Mouse (Mus musculus): ENCODE data around the gene Serpina6.
"Not testable (repeated sequence)": the region's sequence is repeated elsewhere in the genome, so short reads cannot be mapped to it uniquely, and the experiment has no call there.

Serpina6 gene

DNA sequence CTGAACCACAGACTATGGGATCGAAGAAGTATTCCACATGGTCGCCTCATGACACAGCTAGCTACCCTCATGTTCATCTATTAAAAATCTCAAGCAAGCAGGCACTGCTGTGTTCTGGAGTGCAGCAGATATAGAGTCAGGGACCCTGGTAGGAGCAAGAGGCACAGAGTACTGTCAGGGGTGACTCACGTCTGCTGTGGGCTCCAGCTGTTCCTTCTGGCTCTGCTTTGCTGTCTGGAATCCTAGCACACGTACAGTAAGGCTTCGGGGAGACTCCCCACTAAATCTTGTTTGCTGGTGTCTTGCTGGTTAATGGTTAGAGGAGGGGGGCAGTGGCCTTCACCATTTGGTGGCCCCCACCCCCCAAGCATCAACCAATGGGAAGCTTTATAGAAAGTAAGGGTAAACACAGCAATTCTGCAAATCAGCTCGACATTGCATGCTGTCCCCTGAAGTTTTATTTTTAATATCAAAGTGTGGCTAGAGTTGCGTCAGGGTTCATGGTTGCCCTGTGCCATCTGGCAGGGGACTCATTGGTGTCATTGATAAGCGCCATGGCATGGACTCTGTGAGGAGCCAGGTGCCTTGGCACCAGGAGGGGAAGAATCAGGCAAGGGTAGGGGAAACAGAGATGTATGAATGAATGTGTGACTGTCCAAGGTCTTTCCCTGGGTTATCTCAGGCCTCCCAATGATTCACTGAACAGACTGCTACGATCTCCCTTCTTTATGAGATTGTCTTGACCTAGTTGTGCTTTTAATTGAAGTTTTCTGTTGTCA lies at the start of gene Serpina6:
Gene Serpina6, minus strand, starts transcription at position 365 of the 779 bp plus-strand sequence.
- no peak for DNase-seq

DNA sequence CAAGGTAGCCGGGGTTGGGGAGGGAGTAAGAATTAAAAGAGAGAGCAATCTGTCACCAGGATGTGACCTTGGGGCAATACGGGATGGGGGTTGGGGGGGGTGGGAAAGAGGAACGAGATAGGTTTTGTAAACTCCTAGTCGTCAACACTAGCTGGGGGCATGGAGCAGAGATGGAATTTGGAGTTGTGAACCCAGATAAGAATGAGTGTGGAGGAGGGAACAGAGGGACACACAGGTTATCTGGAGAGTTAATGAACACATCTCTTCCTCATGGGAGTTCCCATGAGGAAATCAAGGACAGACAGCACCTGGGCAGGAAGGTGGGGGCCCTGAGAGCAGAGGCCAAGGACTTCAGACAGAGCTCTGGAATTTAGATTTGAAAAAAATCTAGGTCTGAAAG lies 49.1 kb upstream of the Serpina6 start:
- no peak for DNase-seq

DNA sequence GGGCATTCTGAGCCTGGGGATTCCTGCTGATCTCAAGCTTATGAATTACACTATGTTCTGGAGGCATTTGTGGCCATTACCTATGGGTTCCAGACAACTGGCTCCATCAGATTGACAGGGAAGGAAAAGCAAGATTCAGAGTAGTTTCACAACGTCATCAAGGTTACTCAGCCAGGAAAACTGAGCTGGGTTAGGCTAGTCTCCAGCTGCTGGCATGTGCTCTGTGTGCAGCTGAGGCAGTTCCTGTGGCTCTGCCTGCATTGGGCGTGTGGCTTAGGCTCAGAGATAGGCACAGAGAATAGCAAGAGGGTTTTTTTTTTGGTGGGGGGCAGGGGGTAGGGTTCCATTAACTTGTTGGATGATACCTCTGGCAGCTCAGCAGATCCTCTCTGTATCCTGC lies 48.5 kb upstream of the Serpina6 start:
- DNase-seq = no peak

DNA sequence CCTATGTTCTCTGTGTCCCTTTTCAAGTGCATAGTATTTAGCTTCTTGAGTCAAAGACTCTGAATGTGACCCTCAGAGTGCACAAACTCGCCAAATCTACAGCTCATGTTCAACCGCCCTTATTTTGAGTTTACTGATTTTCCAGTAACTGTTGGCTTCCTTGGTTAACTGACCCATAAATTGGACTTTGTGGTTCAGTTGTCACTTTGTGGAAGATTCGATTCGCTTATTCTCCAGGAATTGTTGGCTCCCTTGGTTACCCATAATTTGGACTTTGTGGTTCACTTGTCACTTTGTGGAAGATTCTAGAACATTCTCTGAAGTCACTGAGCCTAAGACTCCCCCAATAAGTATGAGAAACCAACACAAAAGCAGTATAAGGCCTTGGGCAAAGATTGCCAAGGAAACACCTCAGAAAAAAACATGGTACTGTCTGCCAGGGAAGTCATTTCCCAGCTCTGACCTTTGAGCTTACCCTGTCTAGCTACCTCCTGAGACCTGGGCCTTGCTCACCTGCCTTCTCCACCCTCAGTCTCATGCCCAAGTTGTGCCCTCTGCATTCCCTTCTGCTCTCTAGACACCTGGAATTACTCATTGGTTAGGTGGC lies 43.2 kb upstream of the Serpina6 start:
- no peak for DNase-seq

DNA sequence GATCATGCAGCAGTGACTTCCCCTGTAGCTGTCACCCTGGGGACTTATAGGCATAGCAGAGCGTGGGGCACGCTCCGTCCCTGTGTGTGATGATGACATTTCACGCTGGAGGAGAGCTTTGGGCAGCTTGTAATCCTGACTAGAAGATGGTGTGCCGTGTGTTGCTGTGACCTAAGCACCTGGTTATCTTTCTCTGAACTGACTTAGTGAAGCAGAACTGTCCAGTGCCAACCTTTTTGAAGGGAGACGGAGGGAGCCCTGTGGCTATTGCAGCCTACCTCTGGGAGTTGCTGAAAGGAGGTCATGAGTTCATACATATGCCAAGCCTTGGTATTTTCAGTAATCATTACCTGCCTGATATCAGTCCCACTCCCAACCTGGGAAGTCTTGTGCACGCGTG lies 38.4 kb upstream of the Serpina6 start, which contains the start of gene Serpina1f:
Gene Serpina1f, minus strand, starts transcription at position 101 of the 400 bp plus-strand sequence.
- no peak for DNase-seq

DNA sequence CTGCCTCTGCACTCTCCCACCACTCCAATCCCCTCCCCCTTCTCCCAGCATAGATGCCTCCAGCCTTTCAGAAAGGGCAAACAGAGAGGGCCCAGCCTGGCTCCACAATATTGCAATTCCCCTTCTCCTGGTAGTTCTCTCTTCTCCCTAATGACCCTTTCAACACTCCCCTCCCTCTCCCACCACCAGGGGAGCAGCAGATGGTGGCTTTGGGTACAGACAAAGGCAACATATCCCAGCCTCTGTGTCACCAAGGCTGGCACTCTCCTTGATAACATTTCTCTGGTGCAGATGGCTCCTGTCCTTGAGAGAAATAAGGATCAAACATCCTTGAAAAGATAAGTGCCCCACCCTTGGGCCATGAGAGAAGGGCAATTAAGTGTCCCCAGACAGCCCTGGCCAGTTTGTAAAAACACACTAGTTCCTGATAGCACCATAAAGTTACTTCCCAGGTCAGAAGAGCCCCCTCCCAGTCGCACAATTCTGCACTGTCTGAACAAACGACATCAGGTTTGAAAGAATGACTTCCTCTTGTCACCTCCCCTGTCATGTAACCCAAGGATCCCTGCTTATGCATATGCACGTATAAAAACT lies 31.3 kb upstream of the Serpina6 start:
- no peak for DNase-seq

DNA sequence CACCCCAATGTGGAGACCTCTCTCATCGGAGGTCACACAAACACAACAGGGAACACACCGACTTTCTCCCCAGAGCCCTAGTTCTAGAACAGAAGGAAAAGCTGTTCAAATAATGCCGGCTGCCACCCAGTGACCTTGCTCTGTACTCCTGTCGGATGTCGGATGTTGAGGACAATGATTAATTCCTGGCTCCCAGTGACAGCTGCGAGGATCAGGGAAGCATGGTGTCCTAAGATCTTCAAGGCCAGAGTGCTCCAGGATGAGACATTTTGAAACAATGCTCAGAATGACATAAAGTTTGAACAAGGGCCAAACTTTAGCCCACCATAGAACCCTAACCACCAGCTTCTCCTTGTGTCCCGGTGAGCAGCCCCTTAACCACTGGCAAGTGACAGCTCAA lies 30.0 kb upstream of the Serpina6 start:
- DNase-seq = no peak

DNA sequence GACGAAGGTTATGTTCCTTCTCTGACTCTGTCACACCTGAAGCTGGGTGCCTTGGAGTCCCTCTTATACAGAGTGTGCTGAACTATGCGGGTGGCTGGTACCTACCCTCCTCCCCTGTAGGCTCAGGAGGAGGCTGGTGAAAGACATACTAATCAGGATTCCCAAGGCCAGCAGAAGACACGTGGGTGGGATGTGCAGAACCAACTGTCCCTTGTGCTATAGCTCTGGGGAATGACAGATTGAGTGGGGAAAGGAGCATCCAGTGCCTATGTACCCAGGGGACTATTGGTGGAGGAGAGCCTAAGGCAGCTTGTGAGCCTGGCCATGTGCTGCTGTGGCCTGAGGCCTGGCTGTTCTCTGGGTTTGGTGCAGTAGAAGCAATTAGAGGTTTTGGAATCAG lies 29.0 kb upstream of the Serpina6 start:
- DNase-seq = no peak

DNA sequence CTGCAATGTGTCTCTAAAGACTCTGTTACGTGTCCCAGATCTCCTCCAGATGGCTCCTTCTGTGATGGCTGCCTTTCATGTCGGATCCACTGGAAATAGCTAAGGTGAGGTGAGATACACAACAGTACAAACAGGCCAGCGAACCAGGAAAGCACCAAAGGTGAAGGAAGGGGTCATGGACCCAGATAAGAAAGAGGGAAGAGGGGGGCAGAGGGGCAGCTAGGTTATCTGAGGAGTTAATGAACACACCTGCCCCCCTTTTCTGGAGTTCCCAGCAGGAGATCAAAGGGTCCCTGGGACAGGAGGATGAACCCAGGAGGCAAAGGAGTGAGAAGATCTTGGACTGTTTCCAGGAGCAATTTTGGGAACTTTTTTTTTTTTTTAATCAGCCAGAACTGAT lies 28.4 kb upstream of the Serpina6 start:
- DNase-seq = no peak

DNA sequence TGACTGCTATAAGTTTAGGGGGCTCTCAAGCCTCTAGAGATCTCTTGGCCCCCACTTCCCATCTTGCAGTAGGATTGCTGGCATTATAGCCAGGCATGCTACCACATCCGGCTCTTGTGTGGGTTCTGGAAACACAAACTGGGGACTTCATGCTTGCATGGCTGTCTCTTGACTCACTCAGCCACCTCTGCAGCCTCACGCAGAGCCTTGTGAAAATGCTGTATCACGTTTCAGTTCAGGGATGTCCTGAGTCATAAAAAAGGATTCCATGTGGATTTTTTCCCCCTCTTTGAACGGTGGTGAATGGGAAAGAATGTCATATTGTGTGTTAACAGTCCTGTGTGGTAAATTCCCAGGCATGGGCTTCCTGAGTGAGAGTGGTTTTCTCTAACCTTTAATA lies 26.8 kb upstream of the Serpina6 start:
- no peak for DNase-seq

DNA sequence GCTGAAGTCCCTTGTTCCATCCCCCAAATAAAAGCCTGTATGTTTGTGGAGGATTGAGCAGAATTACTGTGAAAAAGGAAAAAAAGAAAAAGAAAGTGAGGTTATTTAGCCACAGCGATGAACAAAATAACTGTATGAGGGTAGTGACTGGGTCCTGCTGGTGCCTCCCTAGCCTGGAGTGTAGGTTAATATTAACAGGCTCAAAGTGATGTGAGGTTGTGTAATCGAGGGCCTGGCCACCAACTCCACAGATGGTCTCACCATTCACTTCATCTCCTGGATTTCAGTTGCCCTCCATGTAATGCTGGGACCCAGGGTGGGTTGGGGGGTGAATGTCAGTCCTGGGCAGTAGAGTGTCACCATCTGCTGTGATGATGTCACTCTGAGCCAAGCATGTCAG lies 24.7 kb upstream of the Serpina6 start:
- no peak for DNase-seq

DNA sequence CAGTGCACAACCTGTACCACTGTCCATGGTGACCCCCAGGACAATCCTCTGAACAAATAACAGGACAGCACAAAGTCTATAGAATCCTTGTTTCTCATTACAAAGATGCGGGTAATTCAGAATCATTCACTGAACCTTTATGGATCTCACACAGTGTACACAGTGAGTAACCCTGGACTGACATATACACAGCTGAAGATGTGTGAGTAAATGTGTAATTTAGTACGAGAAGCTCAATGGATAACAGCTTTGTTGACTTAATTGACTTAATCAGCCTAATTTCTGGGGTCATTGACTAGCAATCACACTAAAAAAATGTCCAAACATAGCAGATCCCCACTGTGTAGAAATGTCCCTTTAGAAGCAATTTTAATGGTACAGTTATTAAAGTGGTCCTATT lies 24.2 kb upstream of the Serpina6 start:
- no peak for DNase-seq

DNA sequence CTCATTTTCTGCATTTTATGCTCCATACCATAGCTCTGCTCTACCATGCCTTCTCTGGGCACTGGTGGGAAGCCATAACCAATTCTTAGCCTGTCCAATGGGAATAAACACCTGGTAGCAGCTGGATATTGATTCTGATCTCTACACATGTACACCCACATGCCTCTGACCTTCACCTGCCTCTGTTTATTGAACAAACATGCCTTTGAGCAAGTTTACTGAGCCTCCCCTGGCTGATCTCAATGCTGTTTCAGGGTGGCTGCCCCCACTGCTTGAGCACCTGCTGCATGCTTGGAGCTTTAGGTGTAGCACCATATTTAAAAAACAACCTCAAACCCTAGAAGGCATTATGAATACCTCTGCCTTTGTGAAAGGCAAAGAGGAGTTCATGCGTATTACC lies 22.8 kb upstream of the Serpina6 start:
- not testable (repeated sequence) for DNase-seq

DNA sequence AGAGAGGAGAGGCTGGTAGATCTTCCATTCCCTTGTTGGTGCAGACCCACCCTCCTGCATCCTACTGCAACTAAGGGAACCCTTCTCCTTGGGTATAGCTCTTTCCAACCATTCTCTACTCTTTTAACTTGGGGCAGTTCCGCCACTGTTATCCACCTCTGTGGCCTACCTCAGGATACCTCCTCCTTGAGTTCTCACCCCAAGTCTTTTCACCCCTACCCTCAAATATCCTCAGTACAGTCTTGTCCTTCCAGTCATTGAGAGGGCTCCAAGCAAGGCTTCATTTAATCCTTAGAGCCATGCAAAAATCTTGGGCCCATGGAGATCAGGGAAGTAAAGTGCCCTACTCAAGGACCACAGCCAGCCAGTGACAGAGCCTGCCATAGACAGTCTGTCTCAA lies 19.0 kb upstream of the Serpina6 start, which contains the start of gene Serpina16:
Gene Serpina16, minus strand, starts transcription at position 101 of the 400 bp plus-strand sequence.
- no peak for DNase-seq

DNA sequence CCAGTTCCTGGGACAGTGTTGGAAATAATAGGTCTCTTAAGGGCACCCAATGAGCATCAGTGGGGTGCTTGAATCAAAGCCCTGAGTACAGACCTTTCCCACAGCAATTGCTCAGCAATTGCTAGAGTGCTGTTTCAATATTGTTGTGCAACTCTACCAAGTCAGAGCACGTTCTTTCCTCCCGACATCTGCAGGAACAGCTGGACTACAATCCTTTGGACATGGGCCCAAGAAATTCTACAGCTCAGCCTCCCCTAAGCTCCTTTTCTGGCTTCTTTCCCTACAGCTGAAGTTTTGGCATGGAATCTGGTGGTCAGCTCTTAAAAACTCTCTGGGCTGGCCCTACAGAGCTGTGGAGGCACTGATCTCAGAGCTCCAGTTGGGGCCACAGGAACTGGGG lies 16.2 kb upstream of the Serpina6 start:
- no peak for DNase-seq

DNA sequence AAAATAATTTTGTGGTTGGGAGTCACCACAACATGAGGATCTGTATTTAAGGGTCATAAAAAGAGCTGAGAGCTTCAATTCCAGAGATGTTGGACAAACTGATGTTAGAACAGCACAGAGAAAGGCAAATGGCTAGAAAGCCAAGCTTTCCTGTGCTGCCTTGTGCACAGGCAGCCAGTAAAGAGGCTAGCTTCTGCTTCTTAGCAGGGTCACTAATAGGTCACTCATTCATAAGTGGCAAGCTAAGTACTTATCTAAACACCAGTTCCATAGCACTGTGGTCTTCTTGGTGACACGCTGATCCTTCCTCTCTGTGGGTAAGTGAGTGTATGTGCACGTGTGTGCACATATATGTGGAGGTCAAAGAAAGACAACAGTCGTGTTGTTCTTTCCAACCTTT lies 14.5 kb upstream of the Serpina6 start:
- DNase-seq = no peak

DNA sequence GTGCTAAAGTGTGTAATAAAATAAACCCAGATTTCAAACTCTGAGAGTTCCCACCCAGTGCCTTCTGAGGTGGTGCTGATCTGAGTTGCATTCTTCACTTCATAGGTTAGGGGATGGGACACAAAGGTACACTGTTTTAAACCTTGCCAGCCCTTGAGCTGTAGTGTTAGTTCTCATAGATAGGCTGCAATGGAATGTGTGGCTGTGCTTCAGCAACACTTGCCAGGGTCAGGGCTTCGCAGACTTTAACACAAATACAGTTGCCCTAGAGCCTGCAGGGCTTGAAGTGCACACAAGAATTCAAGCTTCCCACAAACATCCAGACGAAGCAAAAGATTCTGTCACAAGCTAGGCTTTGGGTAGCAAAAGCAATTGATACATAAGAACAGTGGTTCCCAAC lies 14.0 kb upstream of the Serpina6 start:
- no peak for DNase-seq

DNA sequence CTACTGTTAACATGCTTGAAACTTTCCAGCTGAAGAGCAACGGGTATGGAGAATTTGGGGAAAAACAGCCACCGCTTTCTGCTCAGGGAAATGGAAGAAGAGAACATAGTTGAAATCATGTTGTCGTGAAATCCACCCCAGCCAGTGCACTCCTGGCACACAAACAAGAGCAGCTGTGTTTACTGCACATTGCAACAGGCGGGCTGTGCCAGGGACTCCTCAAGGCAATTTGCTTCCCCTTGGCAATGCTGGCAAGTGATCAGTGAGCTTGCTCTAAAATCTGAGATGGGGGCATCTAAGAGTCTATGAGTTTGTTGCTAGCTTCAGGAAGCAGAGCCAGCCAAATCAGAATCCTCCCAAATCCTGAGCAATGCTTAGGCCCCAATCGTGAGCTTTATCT lies 13.3 kb upstream of the Serpina6 start:
- no peak for DNase-seq

DNA sequence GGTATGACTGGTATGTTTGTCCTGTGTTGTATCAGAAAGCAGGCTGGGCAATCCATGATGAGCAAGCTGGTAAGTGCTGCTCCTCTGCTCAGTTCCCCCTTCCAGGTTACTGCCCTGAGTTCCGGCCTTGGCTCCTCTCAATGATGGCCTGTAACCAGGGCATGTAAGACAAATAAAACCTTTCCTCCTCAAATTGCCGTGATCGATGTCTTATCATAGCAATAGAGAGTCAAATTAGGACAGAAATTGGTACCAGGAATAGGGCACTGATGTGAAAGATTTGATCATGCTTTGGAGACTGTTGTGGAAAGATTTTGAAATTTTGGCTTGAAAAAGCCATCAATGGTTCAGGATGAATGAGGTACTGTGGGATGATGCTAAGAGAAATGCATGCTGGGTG lies 8.3 kb upstream of the Serpina6 start:
- no peak for DNase-seq

DNA sequence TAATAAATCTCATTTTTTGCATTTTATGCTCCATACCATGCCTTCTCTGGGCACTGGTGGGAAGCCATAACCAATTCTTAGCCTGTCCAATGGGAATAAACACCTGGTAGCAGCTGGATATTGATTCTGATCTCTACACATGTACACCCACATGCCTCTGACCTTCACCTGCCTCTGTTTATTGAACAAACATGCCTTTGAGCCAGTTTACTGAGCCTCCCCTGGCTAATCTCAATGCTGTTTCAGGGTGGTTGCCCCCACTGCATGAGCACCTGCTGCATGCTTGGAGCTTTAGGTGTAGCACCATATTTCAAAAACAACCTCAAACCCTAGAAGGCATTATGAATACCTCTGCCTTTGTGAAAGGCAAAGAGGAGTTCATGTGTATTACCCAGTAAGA lies 5.0 kb upstream of the Serpina6 start:
- DNase-seq = not testable (repeated sequence)

DNA sequence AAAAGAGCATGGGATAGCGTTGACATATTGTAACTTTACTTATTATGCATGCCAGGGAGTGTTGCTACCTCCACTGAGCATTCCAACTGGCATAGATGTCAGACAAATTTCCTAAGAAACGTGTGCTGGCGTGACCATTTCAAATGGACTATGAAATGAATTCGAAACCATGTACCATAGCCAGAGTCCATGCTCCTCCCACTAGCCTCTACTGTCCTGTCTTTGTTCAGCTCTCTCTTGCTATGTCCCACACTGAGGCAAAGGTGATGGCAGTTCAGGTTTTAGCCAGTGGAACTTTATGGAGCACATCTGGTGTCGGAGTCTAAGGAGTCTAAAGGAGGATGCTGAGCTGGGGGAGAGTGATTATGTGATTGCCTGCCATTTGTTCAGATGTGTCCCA lies 3.1 kb upstream of the Serpina6 start:
- DNase-seq = no peak

DNA sequence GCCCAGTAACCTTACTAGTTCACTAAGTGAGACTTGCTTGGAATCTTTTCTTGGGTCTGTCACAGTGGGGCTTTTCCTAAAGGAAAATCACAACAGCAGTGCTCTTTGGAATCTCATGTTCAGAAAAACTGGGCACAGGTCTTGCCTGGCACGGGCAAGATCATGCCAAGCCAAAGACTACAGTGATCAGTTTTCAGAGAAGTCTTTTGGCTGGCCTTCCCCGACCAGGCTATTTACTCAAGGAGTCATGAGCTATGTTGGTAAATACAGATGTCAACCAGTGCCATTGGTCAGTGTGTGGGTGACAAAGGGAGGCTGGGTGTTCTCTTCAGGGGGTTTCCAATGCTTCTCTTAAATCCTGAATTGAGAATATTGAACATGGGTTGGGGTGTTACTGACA lies 2.2 kb upstream of the Serpina6 start:
- DNase-seq = no peak

DNA sequence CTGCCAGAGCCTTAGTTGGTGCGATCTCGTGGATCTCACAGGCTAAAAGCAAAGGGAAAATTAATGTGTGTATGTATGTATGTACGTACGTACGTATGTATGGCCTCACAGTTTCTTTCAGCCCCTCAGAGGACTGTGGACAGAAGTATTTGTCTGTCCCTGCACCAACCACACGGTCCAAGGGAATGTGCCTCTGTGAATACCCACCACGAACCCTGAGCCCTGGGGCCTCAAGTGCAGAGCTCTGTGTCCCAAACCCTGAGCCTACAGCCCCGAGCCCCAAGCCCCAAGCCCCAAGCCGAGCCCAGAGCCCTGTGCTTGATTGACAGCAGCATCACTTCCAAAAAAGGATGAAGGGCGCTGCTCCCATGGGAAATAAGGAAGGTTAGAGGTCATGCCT lies 979 bp upstream of the Serpina6 start:
- no peak for DNase-seq

Data from kidney, adult 18-20 months (tissue).